Mouse (Mus musculus) testis, postnatal 10 days (tissue): ENCODE results near the gene Olfr1115.
"Not testable (repeated sequence)": the region's sequence is repeated elsewhere in the genome, so short reads cannot be mapped to it uniquely, and the experiment has no call there.

ENCODE experiments used
- DNase-seq: peaks from one replicate; pipeline ENCODE4 v3.0.0; 2021; ENCODE audit warnings: low spot score

Olfr1115 gene

DNA sequence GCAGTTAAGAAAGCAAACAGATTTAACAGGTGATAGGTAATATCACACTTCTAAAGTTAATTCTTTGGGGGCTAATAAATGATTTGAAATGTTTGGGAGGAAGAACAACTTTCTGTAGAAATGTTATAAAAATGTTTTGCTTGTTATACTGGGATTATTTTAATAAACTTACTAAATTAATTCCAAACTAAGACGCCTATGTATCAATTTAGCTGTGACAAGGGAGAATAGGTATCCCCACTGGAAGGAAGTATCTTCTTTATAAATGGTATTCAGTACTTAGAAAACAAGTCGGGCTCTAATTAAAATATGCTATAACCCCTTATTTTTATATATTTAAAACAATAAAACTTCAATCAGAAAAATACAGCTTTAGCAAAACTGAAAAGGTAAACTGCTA is at the start of gene Olfr1115:
Olfr1115 (plus strand) TSS at position 301 of the 400 bp plus-strand sequence.
- no peak for DNase-seq

DNA sequence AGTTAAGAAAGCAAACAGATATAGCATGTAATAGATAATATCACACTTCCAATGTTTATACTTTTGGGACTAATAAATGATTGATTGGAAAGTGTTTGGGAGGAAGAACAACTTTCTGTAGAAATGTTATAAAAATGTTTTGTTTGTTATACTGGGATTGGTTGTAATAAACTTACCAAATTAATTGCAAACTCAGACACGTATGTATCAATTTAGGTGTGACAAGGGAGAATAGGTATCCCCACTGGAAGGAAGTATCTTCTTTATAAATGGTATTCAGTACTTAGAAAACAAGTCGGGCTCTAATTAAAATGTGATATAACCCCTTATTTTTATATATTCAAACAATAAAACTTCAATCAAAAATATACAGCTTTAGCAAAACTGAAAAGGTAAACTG is 39.1 kb upstream of the Olfr1115 start, which contains the start of gene Olfr1113:
Olfr1113 (plus strand) TSS at position 301 of the 400 bp plus-strand sequence.
- no peak for DNase-seq

DNA sequence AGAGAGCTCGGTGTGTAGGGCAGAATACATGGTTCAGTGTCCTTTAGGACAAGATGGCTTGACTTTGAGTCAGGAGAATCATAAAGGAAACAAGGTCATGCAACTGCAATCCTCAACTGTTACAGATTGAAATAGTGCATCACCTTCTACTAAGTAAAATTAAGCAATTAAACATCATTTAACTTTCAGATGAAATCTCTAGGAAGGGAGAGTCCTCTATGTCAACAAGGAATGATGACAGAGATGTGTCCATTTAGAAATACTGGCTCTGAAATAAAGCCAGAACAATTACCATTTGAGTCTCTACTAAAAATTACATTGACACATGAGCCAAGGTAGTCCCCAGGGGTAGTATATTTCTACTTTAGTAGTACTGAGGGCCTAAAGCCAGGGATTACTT is 19.4 kb downstream of the Olfr1115 start, which contains the start of gene Olfr1116:
Olfr1116 (plus strand) TSS at position 301 of the 400 bp plus-strand sequence.
- DNase-seq: no peak

DNA sequence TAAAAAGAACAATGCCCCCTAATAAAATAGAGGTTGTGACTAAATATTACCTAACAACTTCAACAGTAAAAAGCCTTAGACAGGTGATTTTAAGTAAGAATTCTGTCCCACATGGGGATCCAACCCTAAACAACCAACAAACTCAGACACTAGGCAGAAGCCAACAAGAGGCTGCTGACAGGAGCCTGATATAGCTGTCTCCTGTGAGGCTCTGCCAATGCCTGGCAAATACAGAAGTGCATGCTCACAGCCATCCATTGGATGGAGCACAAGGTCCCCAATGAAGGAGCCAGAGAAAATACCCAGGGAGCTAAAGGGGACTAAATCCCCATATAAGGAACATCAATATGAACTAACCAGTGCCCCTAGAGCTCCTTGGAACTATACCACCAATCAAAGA is 46.2 kb downstream of the Olfr1115 start:
- not testable (repeated sequence) for DNase-seq
